Mouse (Mus musculus): ENCODE results near the gene Itga4.

DNA sequence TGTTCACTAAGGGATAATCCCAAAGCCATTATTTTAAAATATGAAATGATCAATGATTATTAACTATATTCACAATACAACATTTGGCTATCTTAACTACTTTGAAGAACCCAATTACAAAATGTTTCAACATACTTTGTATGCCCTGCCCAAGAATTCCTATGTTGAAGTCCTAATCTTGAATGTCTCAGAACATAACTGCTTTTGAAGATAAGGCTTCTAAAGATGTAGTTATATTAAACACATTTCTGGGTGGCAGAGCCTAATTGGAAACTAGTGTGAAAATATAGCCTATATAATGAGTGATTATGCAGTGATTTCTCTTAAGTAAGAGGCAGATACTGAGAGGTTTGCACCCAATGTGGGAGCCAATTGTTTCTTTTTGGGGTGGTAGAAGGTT is 79.4 kb downstream of the Itga4 start:
- TF ChIP-seq CTCF (IDR thresholded peaks at IDR 0.05; ENCODE audit: control insufficient read depth, insufficient read depth, insufficient replicate concordance, low read depth, low read length) (no peak), POLR2A (IDR thresholded peaks at IDR 0.05; ENCODE audit: control insufficient read depth, low read depth, low read length) (no peak)
